Mouse (Mus musculus): ENCODE measurements around the gene Map4. TPM values are rescaled to one million over a fixed set of nuclear protein-coding genes. Genes with fewer than 3 reads are reported as not detected.

Gene Map4
- 99.0 and 107 TPM in 2 replicates for polyA plus RNA-seq (2012; rRNA removed)

- WGBS = under 1% methylated on average over 93 of the region's 94 CpGs
- Histone ChIP-seq H3K4me1 (ENCODE audit: control insufficient read depth, insufficient read depth, low read length) (no peaks in the 10 kb centered on the region), H3K27ac (ENCODE audit: insufficient read depth, low read depth, low read length) (peak within 1 kb of the TSS; percentile 88), H3K27me3 (replicated peaks; ENCODE audit: control insufficient read depth, insufficient read depth, low read length) (no peaks in the 10 kb centered on the region), H3K4me3 (ENCODE audit: insufficient read depth, low read depth, low read length) (peak within 1 kb of the TSS; percentile 98), H3K36me3 (ENCODE audit: control insufficient read depth, insufficient read depth, low read length) (no peaks in the 10 kb centered on the region)
- peak; percentile 99 for DNase-seq
- TF ChIP-seq CTCF (conservative IDR thresholded peaks at IDR 0.05; ENCODE audit: insufficient read depth, insufficient read length, low read depth, low read length) (peak; percentile 28; the same call in 1 of the 2 replicates), POLR2A (IDR thresholded peaks at IDR 0.05; ENCODE audit: low read depth, low read length) (peak; percentile 65)
Measured at GRCm38 (mm10) chr9:109931257-109932171, at the start of gene Map4. TSS of gene Map4 (plus strand) at chr9:109931460.

- 49% methylated on average over 4 of the region's 4 CpGs for WGBS
Measured at GRCm38 (mm10) chr9:109886259-109886658, 45.0 kb upstream of the Map4 start.

GRCm38 (mm10) chr9:109887321-109887720 lies 43.9 kb upstream of the Map4 start:
- Histone ChIP-seq H3K27me3 (replicated peaks; ENCODE audit: control insufficient read depth, insufficient read depth, low read length) (no peaks in the 10 kb centered on the region), H3K36me3 (ENCODE audit: control insufficient read depth, insufficient read depth, low read length) (no peaks in the 10 kb centered on the region; the same call in none of the 2 replicates), H3K27ac (ENCODE audit: insufficient read depth, low read depth, low read length) (no peak overlapping the region), H3K4me3 (ENCODE audit: insufficient read depth, low read depth, low read length) (no peak overlapping the region), H3K4me1 (ENCODE audit: control insufficient read depth, insufficient read depth, low read length) (no peaks in the 10 kb centered on the region; the same call in 1 of the 2 replicates)
- 65% methylated on average over 5 of the region's 5 CpGs for WGBS
- peak; percentile 57 for DNase-seq
- TF ChIP-seq CTCF (conservative IDR thresholded peaks at IDR 0.05; ENCODE audit: insufficient read depth, insufficient read length, low read depth, low read length) = no peak
- TF ChIP-seq POLR2A (IDR thresholded peaks at IDR 0.05; ENCODE audit: low read depth, low read length) = no peak

More at GRCm38 (mm10) chr9:109886259-109886658, 45.0 kb upstream of the Map4 start:
- Histone ChIP-seq H3K4me1 (ENCODE audit: control insufficient read depth, insufficient read depth, low read length) (no peaks in the 10 kb centered on the region; the same call in 1 of the 2 replicates), H3K36me3 (ENCODE audit: control insufficient read depth, insufficient read depth, low read length) (no peaks in the 10 kb centered on the region; the same call in none of the 2 replicates), H3K4me3 (ENCODE audit: insufficient read depth, low read depth, low read length) (no peak overlapping the region), H3K27ac (ENCODE audit: insufficient read depth, low read depth, low read length) (no peak overlapping the region), H3K27me3 (replicated peaks; ENCODE audit: control insufficient read depth, insufficient read depth, low read length) (no peaks in the 10 kb centered on the region)
- TF ChIP-seq CTCF (conservative IDR thresholded peaks at IDR 0.05; ENCODE audit: insufficient read depth, insufficient read length, low read depth, low read length) (no peak), POLR2A (IDR thresholded peaks at IDR 0.05; ENCODE audit: low read depth, low read length) (no peak)
- peak; percentile 47 for DNase-seq

GRCm38 (mm10) chr9:109891501-109891900 lies 39.8 kb upstream of the Map4 start:
- Histone ChIP-seq H3K27me3 (replicated peaks; ENCODE audit: control insufficient read depth, insufficient read depth, low read length) (no peaks in the 10 kb centered on the region), H3K36me3 (ENCODE audit: control insufficient read depth, insufficient read depth, low read length) (no peaks in the 10 kb centered on the region; the same call in none of the 2 replicates), H3K4me3 (ENCODE audit: insufficient read depth, low read depth, low read length) (no peak overlapping the region), H3K4me1 (ENCODE audit: control insufficient read depth, insufficient read depth, low read length) (peaks cover 13% of the 10 kb centered on the region), H3K27ac (ENCODE audit: insufficient read depth, low read depth, low read length) (no peak overlapping the region)
- no peak for TF ChIP-seq POLR2A (IDR thresholded peaks at IDR 0.05; ENCODE audit: low read depth, low read length)
- TF ChIP-seq CTCF (conservative IDR thresholded peaks at IDR 0.05; ENCODE audit: insufficient read depth, insufficient read length, low read depth, low read length) = no peak
- WGBS = 92% methylated on average over 8 of the region's 8 CpGs
- DNase-seq = no peak

GRCm38 (mm10) chr9:109892651-109893250 lies 38.5 kb upstream of the Map4 start:
- Histone ChIP-seq H3K27me3 (replicated peaks; ENCODE audit: control insufficient read depth, insufficient read depth, low read length) (no peaks in the 10 kb centered on the region), H3K27ac (ENCODE audit: insufficient read depth, low read depth, low read length) (no peak overlapping the region), H3K4me3 (ENCODE audit: insufficient read depth, low read depth, low read length) (no peak overlapping the region), H3K36me3 (ENCODE audit: control insufficient read depth, insufficient read depth, low read length) (no peaks in the 10 kb centered on the region; the same call in none of the 2 replicates), H3K4me1 (ENCODE audit: control insufficient read depth, insufficient read depth, low read length) (peaks cover 18% of the 10 kb centered on the region)
- peak; percentile 80 for DNase-seq
- 49% methylated on average over 5 of the region's 5 CpGs for WGBS
- TF ChIP-seq CTCF (conservative IDR thresholded peaks at IDR 0.05; ENCODE audit: insufficient read depth, insufficient read length, low read depth, low read length) (peak; percentile 92), POLR2A (IDR thresholded peaks at IDR 0.05; ENCODE audit: low read depth, low read length) (no peak)

GRCm38 (mm10) chr9:109894413-109895090 lies 36.7 kb upstream of the Map4 start:
- no peaks in the 10 kb centered on the region; the same call in none of the 2 replicates for H3K36me3 ChIP-seq (ENCODE audit: control insufficient read depth, insufficient read depth, low read length)
- no peaks in the 10 kb centered on the region for H3K27me3 ChIP-seq (replicated peaks; ENCODE audit: control insufficient read depth, insufficient read depth, low read length)
- DNase-seq = peak; percentile 90
- H3K27ac ChIP-seq (ENCODE audit: insufficient read depth, low read depth, low read length) = peak overlapping the region; percentile 26
- WGBS = 14% methylated on average over 6 of the region's 6 CpGs
- H3K4me3 ChIP-seq (ENCODE audit: insufficient read depth, low read depth, low read length) = no peak overlapping the region
- H3K4me1 ChIP-seq (ENCODE audit: control insufficient read depth, insufficient read depth, low read length) = peaks cover 28% of the 10 kb centered on the region
- TF ChIP-seq CTCF (conservative IDR thresholded peaks at IDR 0.05; ENCODE audit: insufficient read depth, insufficient read length, low read depth, low read length) (peak; percentile 99), POLR2A (IDR thresholded peaks at IDR 0.05; ENCODE audit: low read depth, low read length) (no peak)

Measured in kidney, adult 2 months (tissue).